Mouse (Mus musculus) embryonic facial prominence, embryonic 10.5 days (tissue): ENCODE measurements around the gene Myo15. TPM values are rescaled to one million over a fixed set of nuclear protein-coding genes. Genes with fewer than 3 reads are reported as not detected.
"Not testable (repeated sequence)": the region's sequence is repeated elsewhere in the genome, so short reads cannot be mapped to it uniquely, and the experiment has no call there.

ENCODE experiments used
- DNase-seq: peaks from one replicate; pipeline ENCODE4 v3.0.0-alpha.2; 2017; ENCODE audit warnings: low spot score
- H3K27ac ChIP-seq: fragments of 300-500 bp; sonication (generic); replicated peaks from 2 replicates; pipeline ENCODE4 v1.5.1; 2016; ENCODE audit warnings: mild to moderate bottlenecking
- H3K27me3 ChIP-seq: fragments of 300-500 bp; sonication (generic); replicated peaks from 2 replicates; pipeline ENCODE4 v1.6.1; 2016; ENCODE audit warnings: low read depth, mild to moderate bottlenecking; ENCODE audit not compliant: poor library complexity, severe bottlenecking
- H3K36me3 ChIP-seq: fragments of 300-500 bp; sonication (generic); replicated peaks from 2 replicates; pipeline ENCODE4 v1.6.1; 2016; ENCODE audit warnings: mild to moderate bottlenecking, moderate library complexity
- H3K4me1 ChIP-seq: fragments of 300-500 bp; sonication (generic); 2 replicates; pipeline ENCODE4 v1.6.1; 2016
- H3K4me3 ChIP-seq: fragments of 300-500 bp; sonication (generic); 2 replicates; pipeline ENCODE4 v1.5.1; 2016; ENCODE audit warnings: mild to moderate bottlenecking, moderate library complexity
- H3K9me3 ChIP-seq: fragments of 300-500 bp; sonication (generic); 2 replicates; pipeline ENCODE4 v1.6.1; 2016; ENCODE audit warnings: mild to moderate bottlenecking
- WGBS: fragments of 180-500 bp; shearing (Covaris S2); methylation state at CpG from one replicate; pipeline ENCODE4 v1.1.7; 2016; 5-methylcytosine and 5-hydroxymethylcytosine counted together
- polyA plus RNA-seq: library from polyadenylated mRNA; unstranded; fragments of >200 nt; fragmentation: Nextera tagmentation; extraction: Ambion mirVana; gene quantifications from 2 replicates; pipeline ENCODE4 v1.2.1, GENCODE M21; 2016

Gene Myo15
- polyA plus RNA-seq, 1 experiment from 2014 or later, result 0.22 TPM

DNA sequence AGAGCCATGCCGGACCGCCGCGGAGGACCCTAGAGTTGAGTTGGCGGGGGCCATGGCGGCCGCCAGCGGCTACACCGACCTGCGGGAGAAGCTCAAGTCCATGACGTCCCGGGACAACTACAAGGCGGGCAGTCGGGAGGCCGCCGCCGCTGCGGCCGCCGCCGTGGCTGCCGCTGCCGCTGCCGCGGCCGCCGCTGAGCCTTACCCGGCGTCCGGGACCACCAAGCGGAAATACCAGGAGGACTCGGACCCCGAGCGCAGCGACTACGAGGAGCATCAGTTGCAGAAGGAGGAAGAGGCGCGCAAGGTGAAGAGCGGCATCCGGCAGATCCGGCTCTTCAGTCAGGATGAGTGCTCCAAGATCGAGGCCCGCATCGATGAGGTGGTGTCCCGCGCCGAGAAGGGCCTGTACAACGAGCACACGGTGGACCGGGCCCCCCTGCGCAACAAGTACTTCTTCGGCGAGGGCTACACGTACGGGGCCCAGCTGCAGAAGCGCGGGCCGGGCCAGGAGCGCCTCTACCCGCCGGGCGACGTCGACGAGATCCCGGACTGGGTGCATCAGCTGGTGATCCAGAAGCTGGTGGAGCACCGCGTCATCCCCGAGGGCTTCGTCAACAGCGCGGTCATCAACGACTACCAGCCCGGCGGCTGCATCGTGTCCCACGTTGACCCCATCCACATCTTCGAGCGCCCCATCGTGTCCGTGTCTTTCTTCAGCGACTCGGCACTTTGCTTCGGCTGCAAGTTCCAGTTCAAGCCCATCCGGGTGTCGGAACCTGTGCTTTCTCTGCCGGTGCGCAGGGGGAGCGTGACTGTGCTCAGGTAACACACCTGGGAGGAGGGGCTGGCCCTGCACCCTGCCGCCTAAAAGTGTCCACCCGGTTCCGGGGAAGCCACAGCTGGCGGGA lies 69.5 kb downstream of the Myo15 start:
- H3K4me1 ChIP-seq, result peaks cover 43% of the 10 kb centered on the region
- peak overlapping the region; percentile 94 for H3K27ac ChIP-seq
- DNase-seq, result peak; percentile 66
- peaks cover 26% of the 10 kb centered on the region for H3K36me3 ChIP-seq
- H3K9me3 ChIP-seq, result no peaks in the 10 kb centered on the region
- peak overlapping the region; percentile 97 for H3K4me3 ChIP-seq
- no peaks in the 10 kb centered on the region for H3K27me3 ChIP-seq
- WGBS, result under 1% methylated on average over 93 of the region's 93 CpGs

- Histone ChIP-seq H3K36me3 (peaks cover 33% of the 10 kb centered on the region), H3K4me3 (peak overlapping the region; percentile 97), H3K27ac (peak overlapping the region; percentile 94), H3K27me3 (no peaks in the 10 kb centered on the region), H3K9me3 (no peaks in the 10 kb centered on the region), H3K4me1 (peaks cover 48% of the 10 kb centered on the region)
- 10% methylated on average over 2 of the region's 2 CpGs for WGBS
- DNase-seq, result no peak
Measured at GRCm38 (mm10) chr11:60539540-60539939, 70.4 kb downstream of the Myo15 start.

DNA sequence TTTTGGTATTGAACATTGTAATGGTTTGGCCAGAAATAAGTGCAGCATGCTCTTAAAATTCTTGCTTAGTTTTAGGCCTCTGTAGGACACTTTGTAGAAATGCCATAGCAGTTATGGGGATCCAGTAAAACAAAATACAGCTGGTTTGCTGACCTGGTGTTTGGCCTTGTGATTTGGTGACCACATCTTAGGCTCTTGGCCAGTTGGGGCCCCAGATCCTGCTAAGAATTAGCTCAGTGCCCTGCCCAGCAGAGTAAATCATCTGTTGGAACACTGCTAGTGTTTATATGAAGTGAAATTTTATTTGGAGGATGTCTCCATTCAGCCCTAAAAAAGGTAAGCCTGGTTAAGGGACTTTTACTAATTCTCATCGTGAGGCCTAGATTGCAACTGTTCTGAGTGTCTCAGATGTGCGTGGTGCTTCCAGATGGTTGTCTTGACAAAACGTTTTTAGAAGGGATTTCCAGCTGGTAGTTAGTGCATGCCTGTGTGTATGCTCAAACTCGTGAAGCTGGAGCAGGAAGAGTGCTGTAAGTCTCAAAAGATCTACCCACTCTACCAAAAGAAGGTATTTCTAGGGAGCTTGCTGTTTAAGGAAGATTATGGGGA lies 71.0 kb downstream of the Myo15 start:
- Histone ChIP-seq H3K27me3 (no peaks in the 10 kb centered on the region), H3K9me3 (no peaks in the 10 kb centered on the region), H3K27ac (no peak overlapping the region; the same call in 1 of the 2 replicates), H3K4me3 (peak overlapping the region; percentile 97), H3K36me3 (peaks cover 37% of the 10 kb centered on the region), H3K4me1 (peaks cover 48% of the 10 kb centered on the region)
- 19% methylated on average over 4 of the region's 4 CpGs for WGBS
- no peak for DNase-seq

GRCm38 (mm10) chr11:60540761-60541160 lies 71.6 kb downstream of the Myo15 start:
- no peaks in the 10 kb centered on the region for H3K9me3 ChIP-seq
- H3K4me3 ChIP-seq, result peak overlapping the region; percentile 97
- WGBS, result 60% methylated on average over 2 of the region's 2 CpGs
- H3K27me3 ChIP-seq, result no peaks in the 10 kb centered on the region
- H3K36me3 ChIP-seq, result peaks cover 43% of the 10 kb centered on the region
- peaks cover 44% of the 10 kb centered on the region for H3K4me1 ChIP-seq
- no peak for DNase-seq
- no peak overlapping the region for H3K27ac ChIP-seq

DNA sequence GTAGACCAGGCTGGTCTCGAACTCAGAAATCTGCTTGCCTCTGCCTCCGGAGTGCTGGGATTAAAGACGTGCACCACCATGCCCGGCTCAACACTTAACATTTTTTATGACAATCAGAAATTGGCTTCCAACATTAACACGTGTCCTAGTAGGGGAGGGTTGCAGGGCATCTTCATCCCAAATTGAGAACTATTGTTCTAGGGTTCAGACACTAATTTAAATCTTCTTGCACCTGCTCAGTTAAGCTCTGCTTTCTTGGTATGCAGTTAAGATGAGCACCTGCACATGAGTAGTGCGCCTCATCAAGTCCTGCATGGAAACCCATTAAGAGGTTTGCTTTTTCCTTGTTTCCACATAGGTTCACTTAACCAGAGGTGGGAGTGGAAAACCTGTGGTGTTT lies 72.7 kb downstream of the Myo15 start:
- 90% methylated on average over 6 of the region's 6 CpGs for WGBS
- Histone ChIP-seq H3K9me3 (no peaks in the 10 kb centered on the region), H3K36me3 (peaks cover 54% of the 10 kb centered on the region), H3K4me3 (no peak overlapping the region), H3K27ac (no peak overlapping the region), H3K4me1 (peaks cover 34% of the 10 kb centered on the region), H3K27me3 (no peaks in the 10 kb centered on the region)
- no peak for DNase-seq

DNA sequence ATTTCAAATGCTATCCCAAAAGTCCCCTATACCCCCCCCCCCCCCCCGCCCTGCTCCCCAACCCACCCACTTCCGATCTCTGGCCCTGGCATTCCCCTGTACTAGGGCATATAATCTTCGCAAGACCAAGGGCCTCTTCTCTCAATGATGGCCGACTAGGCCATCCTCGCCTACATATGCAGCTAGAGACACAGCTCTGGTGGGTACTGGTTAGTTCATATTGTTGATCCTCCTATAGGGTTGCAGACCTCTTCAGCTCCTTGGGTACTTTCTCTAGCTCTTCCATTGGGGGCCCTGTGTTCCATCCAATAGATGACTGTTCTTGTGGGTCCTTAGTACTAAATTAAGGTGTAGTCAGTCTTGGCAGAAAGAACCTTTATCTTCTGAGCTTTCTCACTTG lies 74.1 kb downstream of the Myo15 start:
- not testable (repeated sequence) for H3K4me3 ChIP-seq, H3K27ac ChIP-seq, H3K27me3 ChIP-seq, DNase-seq, H3K9me3 ChIP-seq
- Histone ChIP-seq H3K4me1 (peaks cover 34% of the 10 kb centered on the region), H3K36me3 (peaks cover 68% of the 10 kb centered on the region)
- WGBS, result 87% methylated on average over 5 of the region's 5 CpGs

- DNase-seq, result no peak
- WGBS, result 92% methylated on average over 4 of the region's 4 CpGs
- peaks cover 84% of the 10 kb centered on the region for H3K36me3 ChIP-seq
Measured at GRCm38 (mm10) chr11:60545433-60545832, 76.3 kb downstream of the Myo15 start.

DNA sequence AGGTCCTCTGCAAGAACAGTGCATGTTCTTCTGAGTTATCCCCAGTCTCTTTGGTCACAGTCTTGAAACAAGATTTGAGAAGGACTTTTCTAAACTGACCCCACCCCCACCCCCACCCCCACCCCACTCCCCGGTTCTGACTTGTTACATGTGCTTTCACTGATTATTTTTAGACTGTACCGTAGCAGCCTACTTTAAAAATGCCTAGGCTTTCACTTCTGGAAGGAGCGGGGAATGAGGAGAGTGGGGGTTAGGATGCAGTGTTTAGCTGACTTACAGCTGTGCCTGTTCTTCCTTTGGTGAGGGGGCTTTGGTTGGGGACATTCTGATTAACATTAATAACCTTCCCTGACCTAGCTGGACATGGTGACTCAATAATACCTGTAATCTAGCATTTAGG lies 79.0 kb downstream of the Myo15 start:
- Histone ChIP-seq H3K27ac (no peak overlapping the region), H3K4me1 (peaks cover 10% of the 10 kb centered on the region), H3K4me3 (no peak overlapping the region), H3K27me3 (no peaks in the 10 kb centered on the region), H3K9me3 (no peaks in the 10 kb centered on the region), H3K36me3 (peaks cover 96% of the 10 kb centered on the region)
- no peak for DNase-seq
- WGBS, result 98% methylated on average over 3 of the region's 3 CpGs

More at GRCm38 (mm10) chr11:60545433-60545832, 76.3 kb downstream of the Myo15 start:
- H3K4me3 ChIP-seq, result no peak overlapping the region
- H3K27ac ChIP-seq, result no peak overlapping the region
- H3K27me3 ChIP-seq, result no peaks in the 10 kb centered on the region
- peaks cover 27% of the 10 kb centered on the region for H3K4me1 ChIP-seq
- no peaks in the 10 kb centered on the region for H3K9me3 ChIP-seq

- no peak overlapping the region for H3K27ac ChIP-seq
- no peaks in the 10 kb centered on the region for H3K9me3 ChIP-seq
- no peaks in the 10 kb centered on the region for H3K4me1 ChIP-seq
- no peaks in the 10 kb centered on the region for H3K27me3 ChIP-seq
- no peak overlapping the region for H3K4me3 ChIP-seq
- peaks cover 99% of the 10 kb centered on the region for H3K36me3 ChIP-seq
- DNase-seq, result no peak
Measured at GRCm38 (mm10) chr11:60553091-60553490, 84.0 kb downstream of the Myo15 start.

DNA sequence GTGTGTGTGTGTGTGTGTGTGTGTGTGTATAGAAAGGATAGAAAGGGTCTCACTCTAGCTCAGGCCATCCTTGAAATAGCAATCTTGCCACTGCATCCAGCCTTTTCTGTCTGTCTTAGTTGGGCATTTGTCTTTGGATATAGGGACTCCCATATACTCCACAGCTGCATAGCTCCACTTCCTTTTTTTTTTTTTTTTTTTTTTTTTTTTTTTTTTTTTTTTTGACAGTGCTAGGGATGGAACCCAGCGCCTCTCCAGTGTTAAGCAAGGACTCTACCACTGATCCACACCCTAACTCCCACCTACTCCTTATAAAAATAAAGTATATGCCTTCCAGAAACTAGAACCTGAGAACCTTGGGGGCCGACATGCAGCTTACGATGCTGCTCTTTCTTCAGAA lies 88.5 kb downstream of the Myo15 start:
- WGBS, result 90% methylated on average over 3 of the region's 3 CpGs
- H3K27ac ChIP-seq, result no peak overlapping the region
- H3K27me3 ChIP-seq, result no peaks in the 10 kb centered on the region
- no peak overlapping the region for H3K4me3 ChIP-seq
- no peak for DNase-seq
- H3K4me1 ChIP-seq, result no peaks in the 10 kb centered on the region
- H3K36me3 ChIP-seq, result peaks cover 74% of the 10 kb centered on the region
- no peaks in the 10 kb centered on the region for H3K9me3 ChIP-seq

DNA sequence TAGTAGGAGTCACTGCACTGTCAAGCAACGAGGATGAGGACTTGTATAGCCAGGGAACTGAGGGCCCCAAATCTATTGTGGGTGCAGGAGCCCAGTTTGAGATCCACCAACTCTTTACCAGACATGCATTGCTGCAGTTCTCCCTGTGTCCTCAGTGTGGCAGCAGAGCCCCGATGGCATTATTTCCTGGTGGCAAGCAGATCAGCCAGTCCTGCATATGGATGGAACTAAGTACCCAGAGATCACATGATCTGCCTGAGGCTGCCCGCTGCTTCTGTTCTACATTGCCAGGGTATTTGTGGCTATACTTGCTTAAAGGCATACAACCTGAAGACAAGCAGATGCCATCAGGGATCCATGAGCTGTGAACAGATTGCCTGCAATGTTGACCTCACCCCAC lies 90.2 kb downstream of the Myo15 start:
- DNase-seq, result peak; percentile 70
- Histone ChIP-seq H3K4me1 (no peaks in the 10 kb centered on the region), H3K27ac (no peak overlapping the region), H3K4me3 (no peak overlapping the region), H3K36me3 (peaks cover 58% of the 10 kb centered on the region), H3K9me3 (no peaks in the 10 kb centered on the region), H3K27me3 (no peaks in the 10 kb centered on the region)
- WGBS, result 27% methylated on average over 3 of the region's 3 CpGs

- H3K4me1 ChIP-seq, DNase-seq: not testable (repeated sequence)
- WGBS, result 77% methylated on average over 12 of the region's 12 CpGs
Measured at GRCm38 (mm10) chr11:60574006-60574405, 104.9 kb downstream of the Myo15 start.

More at GRCm38 (mm10) chr11:60574006-60574405, 104.9 kb downstream of the Myo15 start:
- not testable (repeated sequence) for H3K9me3 ChIP-seq, H3K27ac ChIP-seq, H3K27me3 ChIP-seq, H3K36me3 ChIP-seq, H3K4me3 ChIP-seq
